Comparison of ENCODE assay signal across 13 mouse cellular contexts in the genomic region with DNA sequence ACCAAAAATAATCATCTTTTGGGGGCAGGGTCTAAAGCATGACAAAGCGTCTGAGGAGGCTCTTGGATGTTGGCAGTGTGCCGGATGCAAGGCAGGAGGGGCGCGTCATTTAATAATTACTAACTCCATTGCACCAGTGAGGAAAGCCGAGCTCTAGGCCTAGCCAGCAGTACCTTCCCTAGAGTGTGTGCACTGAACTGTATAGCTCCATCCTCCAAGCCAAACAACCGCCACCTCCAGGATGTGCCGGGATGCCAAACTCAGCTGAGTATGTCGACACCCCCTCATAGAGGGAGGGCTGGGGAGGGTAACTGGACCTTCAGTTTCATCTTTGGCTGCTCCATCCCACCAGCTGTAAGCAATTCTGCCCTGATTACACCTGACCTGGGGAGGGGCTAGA.
DNase-seq lines count a peak whose midpoint lies in the region; ATAC-seq and TF ChIP-seq lines count a peak whose summit lies in the region.
"Had no signal": no experiment of that assay in that cellular context is flagged by ENCODE, and none has a peak within 500 bp of the region (broad histone marks: within the 10 kb centered on the region; RNA-seq: fewer than 3 reads in every experiment).

No protein-coding gene starts in this region.

- peak; percentile 66; the same call in 1 of the 2 replicates for ATAC-seq in limb, embryonic 13.5 days (ENCODE audit: low FRiP score, low read depth)
- ATAC-seq in Patski, result peak; percentile 84
- ATAC-seq in kidney, embryonic 16.5 days (ENCODE audit: low FRiP score, low TSS enrichment), result peak; percentile 95

- H3K36me3 ChIP-seq in limb, embryonic 13.5 days, result no peaks in the 10 kb centered on the region
- no peaks in the 10 kb centered on the region for H3K36me3 ChIP-seq in limb, embryonic 10.5 days
- H3K36me3 ChIP-seq in kidney, embryonic 16.5 days (ENCODE audit: insufficient read depth, low read length), result no peaks in the 10 kb centered on the region
- H3K36me3 ChIP-seq: G1E had no signal

- WGBS in limb, embryonic 13.5 days, result 43% methylated on average over 8 of the region's 8 CpGs
- 76% methylated on average over 8 of the region's 8 CpGs for WGBS in limb, embryonic 10.5 days
- WGBS in kidney, embryonic 16.5 days, result 17% methylated on average over 8 of the region's 8 CpGs

- in situ Hi-C loops in Patski (cut with MboI; ENCODE audit: low pct_unique_long_range_greater_than_20kb), result loop anchor here (5.0 kb wide), 2 partner anchors 35 to 205 kb away; partner anchors contain the start of gene Ubl3

- peaks cover 3% of the 10 kb centered on the region; the same call in 1 of the 2 replicates for H3K9me3 ChIP-seq in limb, embryonic 13.5 days
- H3K9me3 ChIP-seq in limb, embryonic 10.5 days (replicated peaks), result no peaks in the 10 kb centered on the region
- 0 out of 2 replicates have a peak, but pooled peaks cover 3% of the 10 kb centered on the region for H3K9me3 ChIP-seq in kidney, embryonic 16.5 days (ENCODE audit: low read length)

- H3K4me3 ChIP-seq in limb, embryonic 13.5 days, result no peak overlapping the region
- H3K4me3 ChIP-seq in limb, embryonic 10.5 days, result no peak overlapping the region
- H3K4me3 ChIP-seq in kidney, embryonic 16.5 days (ENCODE audit: low read length), result no peak overlapping the region
- H3K4me3 ChIP-seq: heart, adult 2 months; megakaryocyte, embryonic 14.5 days had no signal

- no peak overlapping the region for H3K9ac ChIP-seq in limb, embryonic 13.5 days
- H3K9ac ChIP-seq in kidney, embryonic 16.5 days (replicated peaks; ENCODE audit: low read length), result no peak overlapping the region; the same call in 1 of the 2 replicates

- no peak overlapping the region for H3K4me2 ChIP-seq in limb, embryonic 13.5 days (replicated peaks)
- H3K4me2 ChIP-seq in kidney, embryonic 16.5 days (replicated peaks; ENCODE audit: low read depth, low read length), result peak overlapping the region; percentile 28; the same call in 1 of the 2 replicates

- H3K27me3 ChIP-seq in limb, embryonic 13.5 days, result 0 out of 2 replicates have a peak, but pooled peaks cover 3% of the 10 kb centered on the region
- H3K27me3 ChIP-seq in limb, embryonic 10.5 days (ENCODE audit: low read depth, poor library complexity, severe bottlenecking), result no peaks in the 10 kb centered on the region
- no peaks in the 10 kb centered on the region for H3K27me3 ChIP-seq in Patski
- no peaks in the 10 kb centered on the region for H3K27me3 ChIP-seq in kidney, embryonic 16.5 days (ENCODE audit: insufficient read depth, low read length)
- H3K27me3 ChIP-seq: megakaryocyte, embryonic 14.5 days had no signal

- CTCF ChIA-PET in Patski (lab: Charles Lee), result interaction anchor here (1.0 to 7.1 kb wide), 8 partner anchors 16 to 211 kb away, joined by 3 to 87 read pairs (median 4); no protein-coding TSS in a partner anchor

- DNase-seq in cerebellum, postnatal 10 days, result peak; percentile 57 to 64
- no peak for DNase-seq in cerebellum, adult 11 months
- DNase-seq in limb, embryonic 10.5 days (ENCODE audit: low spot score), result no peak
- DNase-seq in Patski (ENCODE audit: low read depth, low spot score), result peak; percentile 96
- no peak for DNase-seq in layer of hippocampus, postnatal 10 days (ENCODE audit: low spot score in 2 of 2)
- DNase-seq in gastrocnemius, postnatal 10 days, result no peak
- DNase-seq: adrenal gland, adult 8-10 months; cerebellum, adult 2 months; heart, adult 2 months had no signal

- peaks cover 38% of the 10 kb centered on the region for H3K4me1 ChIP-seq in limb, embryonic 13.5 days
- H3K4me1 ChIP-seq in limb, embryonic 10.5 days, result peaks cover 37% of the 10 kb centered on the region
- peaks cover 34% of the 10 kb centered on the region for H3K4me1 ChIP-seq in kidney, embryonic 16.5 days (ENCODE audit: insufficient read depth, low read length)
- H3K4me1 ChIP-seq: megakaryocyte, embryonic 14.5 days had no signal

- POLR2A ChIA-PET in Patski (lab: Charles Lee), result interaction anchor here (0.6 to 1.7 kb wide), 5 partner anchors 18 to 205 kb away, joined by 3 to 4 read pairs (median 3); no protein-coding TSS in a partner anchor

- no peak for TF ChIP-seq CTCF in Patski (IDR thresholded peaks at IDR 0.05)

- peak overlapping the region; percentile 52; the same call in 1 of the 2 replicates for H3K27ac ChIP-seq in limb, embryonic 13.5 days
- H3K27ac ChIP-seq in limb, embryonic 10.5 days, result no peak overlapping the region
- peak overlapping the region; percentile 92 for H3K27ac ChIP-seq in kidney, embryonic 16.5 days (ENCODE audit: low read length)
- H3K27ac ChIP-seq: heart, adult 2 months had no signal

Comparison
In these comparisons a context has a peak if more than half of its experiments do, and no peak if none do; other contexts are left out.
1. DNase-seq: peak in cerebellum, postnatal 10 days (2 of 2) and Patski (single experiment); none in cerebellum, adult 11 months (single experiment), limb, embryonic 10.5 days (single experiment), layer of hippocampus, postnatal 10 days (0 of 2) and gastrocnemius, postnatal 10 days (single experiment).
2. Peak in every context shown above with its lines, with median percentiles within 50 percentile points of each other: ATAC-seq.